Mouse (Mus musculus): ENCODE results near the gene Rapgef4.

DNA sequence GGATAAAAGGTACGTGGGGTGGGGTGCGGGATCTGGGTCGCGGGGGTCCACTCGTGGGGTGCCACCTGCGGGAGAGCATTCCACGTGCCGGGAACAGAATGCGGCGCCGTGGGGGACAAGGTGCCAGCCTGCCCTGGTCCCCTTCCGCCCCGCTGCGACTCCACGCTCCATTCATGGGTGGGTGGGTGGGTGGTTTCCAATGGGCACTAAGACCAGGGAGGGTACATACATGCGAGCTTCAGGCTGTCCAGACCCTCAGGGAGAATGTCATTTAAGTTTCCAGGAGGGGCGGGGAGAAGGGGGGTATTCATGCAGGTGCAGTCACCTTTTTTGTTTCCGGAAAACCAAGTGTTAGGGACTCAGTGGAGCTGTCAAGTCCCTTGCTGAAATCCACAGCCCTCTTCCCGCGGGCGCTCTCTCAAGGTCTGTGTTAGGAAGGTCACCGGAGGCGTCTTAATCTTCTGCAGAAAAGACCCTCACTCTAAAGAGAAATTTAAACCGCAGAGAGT is 357 bp downstream of the Rapgef4 start:
- TF ChIP-seq CTCF (IDR thresholded peaks at IDR 0.05; ENCODE audit: insufficient read depth, low read depth, low read length) (no peak), POLR2A (IDR thresholded peaks at IDR 0.05; ENCODE audit: insufficient read depth, low read depth, low read length) (no peak)

All from olfactory bulb, adult 2 months (tissue).